Mouse (Mus musculus) adrenal gland, postnatal 4 days (tissue): ENCODE measurements around the gene Hdgfl3. TPM values are rescaled to one million over a fixed set of nuclear protein-coding genes. Genes with fewer than 3 reads are reported as not detected.
"Not testable (repeated sequence)": the region's sequence is repeated elsewhere in the genome, so short reads cannot be mapped to it uniquely, and the experiment has no call there.

ENCODE experiments used
- DNase-seq, 2 experiments: peaks; one replicate each; pipeline ENCODE4 v3.0.0; 2021 to 2022; ENCODE audit warnings: low spot score in 2 of 2, mixed read lengths in 2 of 2
- total RNA-seq, 2 experiments: library from RNA; stranded (reverse); gene quantifications; 2 replicates each; pipeline ENCODE4 v1.2.3; 2021

Gene Hdgfl3
- total RNA-seq, 2 experiments from 2014 or later: 24.4 to 26.9 TPM

GRCm38 (mm10) chr7:81858236-81858635, 76.0 kb downstream of the Hdgfl3 start:
- no peak for DNase-seq

- DNase-seq: no peak
These were observed 78.1 kb downstream of the Hdgfl3 start for GRCm38 (mm10) chr7:81856221-81856620.

- DNase-seq: no peak
These were observed 78.6 kb downstream of the Hdgfl3 start, which contains the start of gene Gm10160 for GRCm38 (mm10) chr7:81855694-81856093. Gene Gm10160 (minus strand): TSS chr7:81855794.

- DNase-seq: no peak
These were observed 79.5 kb downstream of the Hdgfl3 start for GRCm38 (mm10) chr7:81854568-81855307.

GRCm38 (mm10) chr7:81851706-81852105, 82.6 kb downstream of the Hdgfl3 start:
- no peak for DNase-seq

DNA sequence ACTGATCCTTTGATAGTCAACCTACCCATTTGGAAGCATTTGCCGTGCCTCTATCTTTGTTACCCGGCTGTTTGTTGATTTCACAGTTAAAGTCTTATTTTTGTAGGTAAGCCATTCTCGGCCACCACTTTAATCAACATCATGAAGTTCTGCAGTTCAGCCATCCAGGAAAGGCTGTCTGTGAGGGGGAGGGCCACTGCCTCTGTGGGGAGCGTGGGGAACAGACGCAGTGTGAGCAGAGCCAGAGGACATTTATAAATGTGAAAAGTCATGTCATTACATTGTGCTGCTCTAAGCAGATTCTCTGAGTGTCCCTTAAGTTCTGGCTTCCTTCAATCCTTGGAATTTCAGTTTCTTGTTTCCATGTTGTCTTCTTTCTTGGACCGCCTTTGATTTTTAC, 84.1 kb downstream of the Hdgfl3 start:
- DNase-seq: no peak

DNA sequence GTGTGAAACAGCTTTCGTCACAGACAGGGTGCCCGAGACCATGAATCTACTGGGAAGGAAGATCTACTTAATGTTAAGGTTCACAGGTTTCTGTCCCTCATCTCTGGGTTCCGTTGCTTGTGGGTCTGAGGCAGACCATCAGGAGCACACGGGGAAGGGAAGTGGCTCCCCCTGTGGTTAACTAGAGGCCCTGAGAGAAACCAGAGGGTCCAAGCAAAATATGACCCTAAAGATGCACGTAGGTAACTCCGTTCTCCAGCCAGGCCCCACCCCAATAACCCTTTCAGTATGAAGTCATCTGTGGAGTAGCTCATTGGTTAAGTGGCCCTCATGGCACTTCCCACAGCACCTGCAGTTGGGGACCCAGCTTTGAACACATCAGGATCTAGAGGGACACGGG, 84.6 kb downstream of the Hdgfl3 start:
- DNase-seq: no peak

GRCm38 (mm10) chr7:81849214-81849613, 85.1 kb downstream of the Hdgfl3 start:
- DNase-seq: no peak

GRCm38 (mm10) chr7:81847777-81848176, 86.5 kb downstream of the Hdgfl3 start:
- DNase-seq: no peak

- no peak for DNase-seq
These were observed 87.3 kb downstream of the Hdgfl3 start for GRCm38 (mm10) chr7:81847010-81847409.

- DNase-seq: no peak
These were observed 88.3 kb downstream of the Hdgfl3 start for GRCm38 (mm10) chr7:81846008-81846407.

DNA sequence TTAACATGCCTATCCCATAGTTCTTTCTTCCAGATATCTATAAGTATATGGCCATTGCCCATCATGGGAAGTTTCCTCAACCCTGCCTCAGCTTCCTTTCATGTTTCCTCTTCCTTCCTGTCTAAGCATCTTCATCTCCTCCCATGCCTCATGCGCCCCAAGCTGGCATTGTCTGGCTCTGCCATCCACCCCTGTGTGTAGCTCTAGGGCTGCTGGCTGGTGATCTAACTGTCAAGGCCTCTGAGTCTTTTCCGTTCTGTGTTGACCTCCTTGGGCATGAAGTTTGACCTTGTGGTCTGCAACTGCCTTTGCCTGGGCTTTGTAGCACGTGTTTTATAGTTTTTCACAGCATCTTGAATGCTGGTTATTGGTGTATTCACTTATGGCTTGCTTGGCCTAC, 89.0 kb downstream of the Hdgfl3 start:
- DNase-seq: no peak

- no peak for DNase-seq
These were observed 89.5 kb downstream of the Hdgfl3 start for GRCm38 (mm10) chr7:81844801-81845200.

DNA sequence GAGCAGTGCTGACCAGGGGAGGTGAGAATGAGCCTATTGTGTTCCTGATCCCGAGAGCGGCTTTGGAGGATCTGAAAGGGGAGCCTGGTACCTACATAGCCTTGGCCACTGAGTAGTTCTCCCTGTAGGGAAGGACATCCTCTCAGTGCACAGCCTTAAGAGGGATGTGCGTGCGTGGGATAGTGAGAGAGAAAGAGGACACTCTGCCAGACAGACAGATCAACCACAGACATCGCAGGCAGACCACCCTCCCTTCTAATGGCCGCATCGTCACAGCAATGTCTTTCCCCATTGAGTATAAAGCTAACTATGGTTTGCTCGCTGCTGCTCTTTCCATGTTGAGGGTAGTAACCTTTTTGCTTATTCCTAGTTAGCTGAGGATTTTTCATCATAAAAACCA, 90.4 kb downstream of the Hdgfl3 start:
- no peak for DNase-seq

DNA sequence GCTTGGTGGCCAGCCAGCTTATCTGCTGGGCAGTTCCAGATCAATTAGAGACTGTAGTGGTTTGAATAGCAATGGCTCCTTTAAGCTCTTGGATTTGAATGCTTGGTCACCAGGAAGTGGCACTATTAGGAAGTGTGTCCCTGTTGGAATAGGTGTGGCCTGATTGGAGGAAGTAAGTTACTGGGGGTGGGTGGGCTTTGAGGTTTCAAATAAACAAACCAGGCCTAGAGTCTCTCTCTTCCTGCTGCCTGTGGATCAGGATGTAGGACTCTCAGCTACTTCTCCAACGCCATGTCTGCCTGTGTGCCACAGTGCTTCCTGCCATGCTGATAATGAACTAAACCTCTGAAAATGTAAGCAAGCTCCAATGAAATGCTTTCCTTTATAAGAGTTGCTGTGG, 91.3 kb downstream of the Hdgfl3 start:
- DNase-seq: no peak

- DNase-seq: no peak
These were observed 92.1 kb downstream of the Hdgfl3 start for GRCm38 (mm10) chr7:81842141-81842540.

- no peak for DNase-seq
These were observed 92.8 kb downstream of the Hdgfl3 start for GRCm38 (mm10) chr7:81841439-81841838.

DNA sequence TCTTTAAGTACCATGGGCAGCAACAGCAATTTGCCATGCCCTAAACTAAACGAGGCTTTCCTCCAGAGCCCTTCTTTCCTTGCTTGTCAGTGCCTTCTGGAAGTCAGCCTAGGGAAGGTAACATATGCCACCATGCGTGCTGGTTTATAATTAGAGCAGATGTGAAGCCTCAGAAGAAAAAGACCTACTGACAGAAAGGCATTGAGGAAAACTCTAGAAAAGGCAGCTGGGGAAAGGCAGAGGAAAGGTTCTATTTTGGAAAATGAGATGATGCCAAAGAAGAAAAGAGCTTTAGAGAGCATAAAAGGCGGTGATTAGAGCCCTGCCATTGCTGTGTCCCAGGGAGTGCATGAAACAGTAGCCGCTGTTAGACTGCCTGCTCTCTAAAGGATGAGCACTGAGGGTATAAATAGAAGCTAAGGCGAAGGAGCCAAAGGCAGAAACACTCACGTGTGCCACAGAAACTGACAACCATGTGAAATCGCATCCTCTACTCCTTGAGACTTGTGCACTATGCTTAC, 93.6 kb downstream of the Hdgfl3 start:
- DNase-seq: no peak

DNA sequence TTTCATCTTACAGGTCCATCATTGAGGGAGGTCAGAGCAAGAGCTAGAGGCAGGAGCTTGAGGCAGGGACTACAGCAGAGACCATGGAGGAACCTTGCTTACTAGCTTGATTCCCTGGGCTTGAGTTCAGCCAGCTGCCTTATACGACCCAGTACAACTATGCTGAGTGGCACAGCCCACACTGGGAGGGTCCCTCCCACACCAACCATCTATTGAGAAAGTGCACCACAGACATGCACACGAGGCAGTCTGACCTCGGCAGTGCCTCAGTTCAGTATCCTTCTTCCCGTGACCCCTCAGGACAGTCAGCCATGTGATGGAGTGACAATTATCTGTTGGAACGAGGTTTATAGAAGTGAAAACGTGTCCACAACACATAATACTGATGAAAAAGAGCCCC, 94.5 kb downstream of the Hdgfl3 start:
- DNase-seq: no peak

- DNase-seq: not testable (repeated sequence)
These were observed 96.5 kb downstream of the Hdgfl3 start for GRCm38 (mm10) chr7:81837771-81838170.

DNA sequence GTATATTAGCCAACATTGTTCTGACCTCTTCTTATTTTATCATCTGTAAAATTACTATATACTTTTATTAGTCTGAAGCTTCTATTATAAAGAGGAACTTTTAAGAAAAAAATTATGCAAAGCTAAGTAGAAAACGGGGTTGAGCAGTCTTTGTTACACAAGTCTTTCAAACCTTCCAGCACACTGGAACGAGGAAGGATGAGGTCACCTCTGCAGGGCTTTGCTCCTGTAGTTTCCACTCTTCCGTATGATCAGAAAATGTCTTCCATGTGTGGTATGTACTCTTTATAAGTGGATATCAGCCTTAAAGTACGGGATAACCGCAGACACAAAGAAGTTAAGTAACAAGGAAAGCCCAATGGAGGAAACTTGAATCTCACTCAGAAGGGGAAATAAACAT, 98.8 kb downstream of the Hdgfl3 start:
- DNase-seq: no peak

DNA sequence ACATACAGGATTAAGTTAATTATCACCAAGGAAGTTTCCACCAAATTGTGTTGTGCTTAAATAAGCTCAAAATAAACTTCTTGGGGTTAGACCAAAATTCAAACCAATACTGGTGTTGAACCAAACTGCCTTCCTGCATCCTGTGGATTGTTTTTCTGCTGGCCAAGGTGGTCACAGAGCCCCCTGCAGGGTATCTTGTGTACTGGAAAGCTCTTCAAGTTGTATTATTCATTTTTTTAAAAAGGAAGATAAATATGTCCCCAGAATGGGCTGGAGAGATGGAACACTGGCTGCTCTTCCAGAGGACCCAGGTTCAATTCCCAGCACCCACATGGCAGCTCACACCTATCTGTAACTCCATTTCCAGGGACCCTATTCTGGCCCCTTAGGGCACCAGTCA, 99.4 kb downstream of the Hdgfl3 start:
- DNase-seq: no peak
